Comparison of ENCODE assay signal across 8 mouse cellular contexts in the genomic region with DNA sequence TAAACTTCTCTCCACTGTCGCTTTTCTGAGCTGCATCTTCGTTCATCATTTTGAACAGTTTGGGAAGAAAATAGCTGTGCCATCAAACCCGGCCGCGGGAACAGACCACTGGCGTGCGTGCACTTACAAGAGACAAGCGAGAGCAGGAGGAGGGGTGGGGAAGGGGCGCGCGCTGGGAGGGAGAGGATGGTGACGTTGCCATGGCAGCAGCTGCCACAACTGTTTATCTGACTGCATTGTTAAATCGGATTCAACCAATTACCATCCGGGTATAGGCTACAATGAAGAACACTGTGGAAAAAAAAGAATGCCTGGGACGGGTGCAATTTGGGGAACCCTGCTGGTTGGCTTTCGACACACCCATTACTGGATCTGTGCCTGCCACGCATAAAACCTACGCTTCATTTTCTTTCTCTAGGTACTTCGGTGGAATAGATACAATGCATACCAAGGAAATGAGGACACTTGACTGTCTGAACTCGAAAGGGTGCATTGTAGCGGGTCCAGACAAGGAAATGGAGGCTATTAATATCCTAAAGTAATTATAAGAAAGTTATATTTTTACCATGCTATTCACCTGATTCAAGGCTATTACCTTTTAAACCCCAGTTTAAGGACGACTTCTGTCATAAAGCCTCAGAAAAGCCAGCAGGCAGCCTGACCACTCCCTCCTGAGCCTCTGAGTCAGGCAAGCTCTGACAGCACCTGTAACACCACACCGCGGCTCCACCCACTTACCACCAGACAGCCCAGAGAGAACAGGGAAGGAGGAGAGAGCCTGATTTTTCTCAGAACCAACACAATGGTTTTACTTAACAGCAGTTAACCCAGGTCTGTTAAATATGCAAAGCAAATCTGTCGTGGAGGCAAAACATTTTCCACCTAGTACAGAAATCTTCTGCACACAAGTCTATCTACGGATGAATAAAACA.
DNase-seq lines count a peak whose midpoint lies in the region; ATAC-seq and TF ChIP-seq lines count a peak whose summit lies in the region.

No protein-coding gene starts in this region.

- no peaks in the 10 kb centered on the region for H3K27me3 ChIP-seq in embryonic facial prominence, embryonic 13.5 days
- H3K27me3 ChIP-seq in hindbrain, postnatal 0 days (ENCODE audit: insufficient read depth, low read length), result no peaks in the 10 kb centered on the region
- H3K27me3 ChIP-seq in midbrain, embryonic 11.5 days (ENCODE audit: control insufficient read depth, insufficient read depth, low read length), result no peaks in the 10 kb centered on the region

- peak; percentile 24 for DNase-seq in 3T3-L1 (ENCODE audit: low read depth, low spot score)
- DNase-seq in R1 (ENCODE audit: low read depth, low spot score), result peak; percentile 92
- peak; percentile 89 for DNase-seq in hindbrain, postnatal 0 days (ENCODE audit: low spot score)
- peak; percentile 62 to 70 for DNase-seq in left cerebral cortex, postnatal 10 days (ENCODE audit: extremely low spot score in 1 of 2, low spot score in 2 of 2)
- DNase-seq in midbrain, embryonic 11.5 days (ENCODE audit: low spot score, missing footprints), result peak; percentile 96
- DNase-seq in testis, postnatal 10 days (ENCODE audit: low spot score), result peak; percentile 43
- DNase-seq in thymus, postnatal 4 days, result no peak

- intact Hi-C loops in left cerebral cortex, postnatal 10 days (cut with DNase I), result no loop called here

- 0 out of 2 replicates have a peak overlapping the region, but pooled peaks have one; percentile 32 for H3K9ac ChIP-seq in embryonic facial prominence, embryonic 13.5 days
- peak overlapping the region; percentile 29 for H3K9ac ChIP-seq in hindbrain, postnatal 0 days (replicated peaks; ENCODE audit: low read length)
- peak overlapping the region; percentile 61 for H3K9ac ChIP-seq in midbrain, embryonic 11.5 days (ENCODE audit: low read length)

- ATAC-seq in embryonic facial prominence, embryonic 13.5 days (ENCODE audit: insufficient number of reproducible peaks, insufficient read depth, low FRiP score, low TSS enrichment, low read depth), result peak; percentile 73
- peak; percentile 89 for ATAC-seq in hindbrain, postnatal 0 days
- ATAC-seq in midbrain, embryonic 11.5 days (ENCODE audit: low FRiP score), result peak; percentile 94

- no peaks in the 10 kb centered on the region for H3K36me3 ChIP-seq in embryonic facial prominence, embryonic 13.5 days
- no peaks in the 10 kb centered on the region for H3K36me3 ChIP-seq in hindbrain, postnatal 0 days (ENCODE audit: insufficient read depth, low read length)
- H3K36me3 ChIP-seq in midbrain, embryonic 11.5 days (ENCODE audit: control insufficient read depth, insufficient read depth, low read length), result no peaks in the 10 kb centered on the region

- peak overlapping the region; percentile 37 for H3K4me3 ChIP-seq in embryonic facial prominence, embryonic 13.5 days
- peak overlapping the region; percentile 45 for H3K4me3 ChIP-seq in hindbrain, postnatal 0 days (ENCODE audit: low read length)
- H3K4me3 ChIP-seq in midbrain, embryonic 11.5 days (ENCODE audit: low read depth, low read length), result peak overlapping the region; percentile 39

- no peaks in the 10 kb centered on the region for H3K9me3 ChIP-seq in embryonic facial prominence, embryonic 13.5 days
- no peaks in the 10 kb centered on the region for H3K9me3 ChIP-seq in hindbrain, postnatal 0 days (ENCODE audit: low read length)
- no peaks in the 10 kb centered on the region for H3K9me3 ChIP-seq in midbrain, embryonic 11.5 days (ENCODE audit: control insufficient read depth, low read length)

- peak overlapping the region; percentile 70 for H3K4me2 ChIP-seq in embryonic facial prominence, embryonic 13.5 days
- H3K4me2 ChIP-seq in hindbrain, postnatal 0 days (ENCODE audit: low read depth, low read length), result peak overlapping the region; percentile 54
- H3K4me2 ChIP-seq in midbrain, embryonic 11.5 days, result peak overlapping the region; percentile 69

- H3K27ac ChIP-seq in embryonic facial prominence, embryonic 13.5 days, result no peak overlapping the region
- peak overlapping the region; percentile 71 for H3K27ac ChIP-seq in hindbrain, postnatal 0 days
- peak overlapping the region; percentile 49 for H3K27ac ChIP-seq in midbrain, embryonic 11.5 days (ENCODE audit: low read depth, low read length)

- WGBS in embryonic facial prominence, embryonic 13.5 days, result 5% methylated on average over 26 of the region's 26 CpGs
- WGBS in hindbrain, postnatal 0 days, result 3% methylated on average over 26 of the region's 26 CpGs
- 5% methylated on average over 26 of the region's 26 CpGs for WGBS in midbrain, embryonic 11.5 days

- TF ChIP-seq CTCF in hindbrain, postnatal 0 days (IDR thresholded peaks at IDR 0.05; ENCODE audit: low read depth), result no peak

- H3K4me1 ChIP-seq in embryonic facial prominence, embryonic 13.5 days, result peaks cover 16% of the 10 kb centered on the region
- no peaks in the 10 kb centered on the region for H3K4me1 ChIP-seq in hindbrain, postnatal 0 days (ENCODE audit: insufficient read depth, low read length)
- H3K4me1 ChIP-seq in midbrain, embryonic 11.5 days (ENCODE audit: control insufficient read depth, insufficient read depth, low read length), result peaks cover 14% of the 10 kb centered on the region
